Mouse (Mus musculus) gastrocnemius, postnatal 14 days (tissue): Measurements from ENCODE around the gene Igfbp6. TPM values are rescaled to one million over a fixed set of nuclear protein-coding genes. Genes with fewer than 3 reads are reported as not detected.

Experiments
- DNase-seq: peaks from one replicate; pipeline ENCODE4 v3.0.0; 2021; ENCODE audit warnings: mixed read lengths
- intact Hi-C: fragments of 180-260 bp; cut with DNase I; formaldehyde crosslinking; loops from one replicate; pipeline ENCODE4 v1.15.1; 2025; ENCODE audit warnings: low total_unique reads
- total RNA-seq, 2 experiments: library from RNA; stranded (reverse); gene quantifications; 2 replicates each; pipeline ENCODE4 v1.2.3; 2021

The Igfbp6 gene
- total RNA-seq, 2 experiments from 2014 or later, result 65.6 to 80.6 TPM

DNA sequence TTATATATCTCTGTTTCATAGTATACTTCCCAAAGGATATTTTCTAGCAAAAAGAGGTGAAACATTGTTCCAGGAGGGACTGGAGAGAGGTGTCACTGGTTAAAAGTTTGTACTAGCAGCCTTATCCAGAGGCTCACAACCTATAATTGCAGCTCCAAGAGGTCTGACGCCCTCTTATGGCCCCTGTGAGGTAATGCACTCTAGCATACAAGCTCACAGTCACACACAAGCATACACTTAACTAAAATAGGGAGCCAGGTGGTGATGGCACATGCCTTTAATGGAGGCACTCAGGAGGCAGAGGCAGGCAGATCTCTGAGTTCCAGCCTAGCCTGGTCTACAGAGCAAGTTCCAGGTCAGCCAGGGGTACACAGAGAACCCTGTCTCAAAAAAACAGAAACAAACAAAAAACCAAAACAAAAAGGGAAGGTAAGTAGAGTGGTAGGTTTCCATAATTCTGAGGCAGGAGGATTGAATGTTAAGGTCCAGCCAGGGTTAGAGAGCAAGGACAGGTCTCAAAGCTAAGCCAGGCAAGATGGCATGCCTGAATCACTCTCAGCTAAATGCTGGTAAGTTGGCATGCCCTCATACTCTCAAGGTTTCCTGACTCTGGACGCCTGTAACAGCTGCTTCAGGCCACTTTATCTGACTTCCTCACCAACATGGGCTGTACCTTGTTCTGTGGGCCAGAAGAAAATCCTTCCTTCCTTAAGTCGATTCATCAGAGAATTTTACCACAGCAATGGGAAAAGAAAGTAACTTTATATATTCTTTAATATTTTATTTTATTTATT is 19.9 kb downstream of the Igfbp6 start:
- intact Hi-C loops, result no loop called here
- DNase-seq, result no peak

DNA sequence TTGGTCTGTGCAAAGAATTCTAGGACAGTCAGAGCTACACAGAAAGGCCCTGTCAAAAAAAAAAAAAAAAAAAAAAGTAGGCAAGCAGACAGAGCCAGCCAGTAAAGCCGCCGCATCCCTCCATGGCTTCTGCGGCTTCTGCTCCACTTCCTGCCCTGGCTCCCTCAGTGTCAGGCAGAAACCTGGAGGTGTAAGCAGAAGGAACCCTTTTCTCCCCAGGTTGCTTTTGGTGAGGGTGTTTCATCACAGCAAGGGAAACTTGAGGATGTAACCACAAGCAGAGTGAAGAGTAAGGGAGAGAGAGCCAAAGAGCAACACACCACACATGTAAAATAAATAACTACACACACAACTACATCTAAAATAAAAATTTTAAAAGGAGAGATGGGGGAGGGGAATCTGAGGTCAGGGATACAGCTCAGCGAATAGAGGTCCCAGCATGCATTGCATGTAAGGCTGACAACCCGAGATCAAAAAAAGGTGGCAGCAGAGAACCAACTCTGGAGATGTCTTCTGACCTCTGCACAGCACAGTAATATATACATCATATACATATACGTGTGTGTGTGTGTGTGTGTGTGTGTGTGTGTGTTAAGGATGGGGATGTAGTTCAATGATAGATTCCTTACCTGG is 21.4 kb downstream of the Igfbp6 start:
- DNase-seq, result no peak
- intact Hi-C loops, result no loop called here

DNA sequence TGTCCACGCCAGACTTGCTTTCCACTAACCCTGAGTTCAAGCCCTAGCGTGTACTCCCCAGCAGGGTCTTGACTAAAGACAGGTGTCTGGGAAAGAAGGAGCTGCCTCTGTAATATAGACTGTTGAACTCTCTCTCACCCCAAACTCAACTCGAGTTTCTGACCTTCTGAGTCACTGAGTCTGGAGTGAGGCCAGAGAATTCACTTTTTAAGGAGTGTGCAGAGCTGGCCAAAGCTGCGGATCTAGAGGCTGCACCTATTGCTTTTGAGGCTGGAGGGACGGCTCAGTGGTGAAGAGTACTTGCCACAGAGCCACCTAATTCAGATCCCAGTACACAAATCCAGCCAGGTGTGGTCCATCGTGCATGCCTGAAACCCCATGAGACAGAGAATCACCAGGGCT is 23.5 kb downstream of the Igfbp6 start:
- no peak for DNase-seq

DNA sequence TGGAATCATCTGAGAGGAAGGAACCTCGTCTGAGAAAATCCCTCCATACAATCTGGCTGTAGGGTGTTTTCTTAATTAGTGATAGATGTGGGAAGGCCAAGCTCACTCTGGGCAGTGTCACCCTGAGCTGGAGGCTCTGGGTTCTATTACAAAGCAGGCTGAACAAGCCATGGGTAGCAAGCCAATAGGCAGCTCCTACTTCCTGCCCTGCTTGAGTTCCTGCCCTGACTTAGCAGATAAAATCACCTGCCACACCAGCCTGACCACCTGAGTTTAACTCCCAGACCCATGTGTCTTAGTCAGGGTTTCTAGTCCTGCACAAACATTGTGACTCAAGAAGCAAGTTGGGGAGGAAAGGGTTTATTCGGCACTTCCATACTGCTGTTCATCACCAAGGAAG is 24.9 kb downstream of the Igfbp6 start:
- intact Hi-C loops, result no loop called here
- no peak for DNase-seq

More for the DNA sequence above, 23.5 kb downstream of the Igfbp6 start:
- intact Hi-C loops, result no loop called here

DNA sequence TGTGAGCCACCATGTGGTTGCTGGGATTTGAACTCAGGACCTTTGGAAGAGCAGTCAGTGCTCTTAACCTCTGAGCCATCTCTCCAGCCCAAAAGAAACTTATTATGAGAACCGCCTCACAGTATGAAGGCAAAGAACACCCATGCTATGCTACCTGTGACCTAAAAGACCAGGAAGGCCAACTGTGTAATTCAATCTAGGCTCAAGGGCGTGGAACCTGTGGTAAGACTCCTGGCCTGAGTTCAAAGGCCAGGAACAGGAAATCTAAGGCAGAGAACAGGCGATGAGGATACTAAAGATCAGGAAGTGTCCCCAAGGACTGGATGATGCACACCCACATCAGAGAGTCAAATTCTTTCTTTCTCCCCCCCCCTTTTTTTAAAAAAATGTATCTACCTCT is 29.4 kb downstream of the Igfbp6 start:
- intact Hi-C loops, result no loop called here
- no peak for DNase-seq

DNA sequence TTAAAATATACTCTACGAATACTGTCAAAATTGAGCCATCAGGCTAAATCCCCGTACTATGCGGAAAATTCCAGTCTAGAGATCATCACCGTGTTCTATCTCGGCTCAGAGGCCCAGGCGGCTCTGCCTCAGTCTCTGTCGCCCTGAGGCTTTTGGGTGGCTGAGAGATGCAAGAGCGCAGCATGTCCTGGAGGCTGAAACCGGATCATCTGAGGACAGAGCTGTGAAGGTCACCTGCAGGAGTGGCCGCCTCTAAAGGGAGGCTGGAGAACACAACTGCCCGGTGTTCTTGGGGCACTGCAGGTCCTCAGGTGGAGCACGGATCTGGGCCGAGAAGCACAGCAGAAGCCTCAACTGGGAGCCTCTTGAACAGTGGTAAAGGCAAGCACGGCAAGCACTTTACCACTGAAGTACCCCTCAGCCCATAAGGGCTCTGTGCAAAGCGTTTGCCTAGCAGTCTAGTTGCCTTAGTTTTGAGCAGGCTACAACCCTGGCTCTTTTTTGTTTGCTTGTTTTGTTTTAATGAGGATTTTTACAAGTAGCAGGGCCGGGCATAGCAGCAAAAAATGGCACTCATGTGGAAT is 31.7 kb downstream of the Igfbp6 start:
- intact Hi-C loops, result no loop called here
- no peak for DNase-seq

DNA sequence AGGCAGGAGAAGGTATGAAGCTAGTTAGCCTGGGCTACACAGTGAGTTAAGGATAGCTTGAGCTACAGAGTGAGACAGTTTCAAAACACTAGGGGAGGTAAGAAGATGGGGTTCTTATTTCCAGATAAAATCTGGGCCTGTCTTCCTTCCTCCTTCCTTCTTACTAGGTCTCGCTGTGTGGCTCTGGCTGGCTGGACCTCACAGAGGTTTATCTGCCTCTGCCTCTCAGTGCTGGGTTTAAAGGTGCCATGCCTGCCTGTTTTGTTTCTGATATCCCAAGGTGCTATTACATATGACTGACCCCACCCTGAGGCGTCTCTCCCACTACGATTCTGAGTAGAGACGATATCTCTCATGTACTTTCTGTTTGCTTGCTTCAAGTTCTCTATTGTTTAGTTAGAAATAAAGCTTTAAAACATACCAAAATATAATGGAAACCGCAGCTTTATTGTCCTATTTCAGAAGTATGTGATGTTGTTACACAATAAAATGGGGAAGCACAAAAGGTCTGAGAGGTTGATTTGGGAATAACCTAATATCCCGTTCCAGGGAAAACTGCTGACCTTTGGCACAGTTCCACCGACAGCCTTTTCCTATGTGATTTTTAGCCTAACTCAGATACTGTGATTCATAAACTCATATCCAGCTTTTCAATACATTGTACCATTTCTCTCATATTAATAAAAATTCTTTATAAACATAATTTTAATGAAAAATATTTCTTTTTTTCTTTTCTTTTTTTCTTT is 32.6 kb downstream of the Igfbp6 start:
- DNase-seq, result no peak
- intact Hi-C loops, result no loop called here

DNA sequence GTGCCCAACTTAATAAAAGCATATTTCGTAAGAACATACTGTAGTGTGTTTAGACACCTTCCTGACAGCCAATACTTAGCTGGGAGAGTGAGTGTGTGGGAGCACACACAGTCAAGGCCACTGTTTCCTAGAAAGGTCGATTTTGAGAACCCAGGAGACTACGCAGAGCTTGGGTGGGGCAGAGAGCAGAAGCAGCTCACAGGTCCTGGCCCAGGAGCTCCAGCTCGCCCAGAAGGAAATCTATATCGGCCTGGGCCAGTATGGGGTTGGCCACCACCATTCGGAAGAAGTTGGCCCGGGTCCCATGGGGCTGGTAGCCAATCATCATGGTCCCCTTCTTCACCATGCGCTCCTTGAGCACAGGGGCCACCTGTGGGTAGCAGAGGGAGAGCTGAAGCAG is 33.3 kb downstream of the Igfbp6 start:
- intact Hi-C loops, result no loop called here
- DNase-seq, result no peak

DNA sequence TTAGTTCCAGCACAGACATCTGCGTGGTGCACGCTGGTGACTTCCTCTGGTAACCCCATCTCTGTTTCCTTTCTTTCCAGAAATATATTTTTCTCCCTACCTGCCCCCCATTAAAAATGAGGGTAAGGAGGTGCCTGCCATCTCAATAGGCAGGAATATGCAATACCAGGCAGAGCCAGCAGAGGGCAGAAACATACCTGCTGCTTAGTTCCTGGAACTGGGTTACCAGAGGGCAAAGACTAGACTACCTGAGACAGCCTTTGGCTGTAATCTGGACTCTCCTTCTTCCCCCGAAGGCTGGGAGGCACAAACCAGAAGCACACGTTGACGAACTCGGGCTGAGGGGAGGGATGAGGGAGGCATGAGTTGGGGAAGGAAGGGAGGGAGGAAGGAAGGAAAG is 34.1 kb downstream of the Igfbp6 start:
- DNase-seq, result peak; percentile 69
- intact Hi-C loops, result no loop called here

DNA sequence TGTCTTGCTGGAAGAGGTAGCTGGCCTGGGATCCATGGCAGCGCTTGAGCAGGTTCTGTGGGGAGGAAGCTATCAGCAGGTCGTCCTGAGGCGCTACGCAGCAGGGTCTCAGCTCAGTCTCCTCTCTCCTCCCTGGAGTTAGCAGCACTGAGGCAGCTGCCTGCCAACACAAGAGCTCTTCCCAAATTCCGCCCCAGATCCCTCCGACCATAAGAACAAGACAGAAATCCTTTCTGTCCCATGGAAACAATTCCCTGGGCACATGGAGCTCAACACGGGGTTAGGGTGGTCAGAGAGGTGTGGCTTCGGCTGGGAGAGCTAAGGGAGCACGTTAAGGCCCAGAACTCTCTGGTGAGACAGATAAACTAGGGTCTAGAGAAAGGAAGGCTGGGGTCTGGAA is 34.9 kb downstream of the Igfbp6 start:
- no peak for DNase-seq
- intact Hi-C loops, result no loop called here

DNA sequence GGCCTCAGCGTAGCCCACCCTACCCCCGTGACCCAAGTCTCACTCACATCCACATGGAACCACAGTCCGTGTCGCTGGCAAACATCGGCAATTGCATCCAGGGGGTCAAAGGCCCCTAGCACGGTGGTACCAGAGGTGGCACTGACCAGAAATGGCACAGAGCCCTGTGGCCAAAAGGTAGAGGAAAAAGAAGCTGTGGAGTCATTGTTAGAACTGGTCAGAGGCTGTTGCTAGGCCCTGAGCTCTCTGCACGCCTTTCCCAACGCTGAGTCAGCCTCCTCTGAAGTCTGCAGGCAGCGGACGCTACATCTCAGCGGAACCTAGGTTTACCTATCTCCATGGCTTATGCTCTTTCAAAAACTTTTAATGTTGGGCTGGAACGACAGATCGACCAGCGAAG is 35.8 kb downstream of the Igfbp6 start:
- DNase-seq, result no peak
- intact Hi-C loops, result no loop called here

DNA sequence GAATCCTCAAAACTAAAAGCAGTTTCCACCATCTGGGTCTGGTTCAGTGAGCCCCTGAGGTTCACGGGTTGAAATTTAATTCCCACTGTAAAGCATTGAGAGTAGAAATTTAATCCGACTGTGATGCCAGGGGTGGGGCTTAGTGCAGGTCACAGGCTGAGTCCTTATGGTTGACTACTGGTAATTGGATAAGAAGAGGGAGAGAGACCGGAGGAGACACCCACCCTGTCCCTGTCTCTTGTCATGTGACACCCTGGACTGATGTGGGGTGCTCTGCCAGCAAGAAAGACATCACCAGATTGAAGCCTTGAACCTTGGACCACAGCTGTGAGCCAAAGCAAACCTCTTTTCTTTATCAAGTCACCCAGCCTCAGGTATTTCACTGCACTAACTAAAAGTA is 38.9 kb downstream of the Igfbp6 start:
- intact Hi-C loops, result loop anchor here (2.0 kb wide), 1 partner anchor 40 kb away; no protein-coding TSS in a partner anchor
- no peak for DNase-seq

DNA sequence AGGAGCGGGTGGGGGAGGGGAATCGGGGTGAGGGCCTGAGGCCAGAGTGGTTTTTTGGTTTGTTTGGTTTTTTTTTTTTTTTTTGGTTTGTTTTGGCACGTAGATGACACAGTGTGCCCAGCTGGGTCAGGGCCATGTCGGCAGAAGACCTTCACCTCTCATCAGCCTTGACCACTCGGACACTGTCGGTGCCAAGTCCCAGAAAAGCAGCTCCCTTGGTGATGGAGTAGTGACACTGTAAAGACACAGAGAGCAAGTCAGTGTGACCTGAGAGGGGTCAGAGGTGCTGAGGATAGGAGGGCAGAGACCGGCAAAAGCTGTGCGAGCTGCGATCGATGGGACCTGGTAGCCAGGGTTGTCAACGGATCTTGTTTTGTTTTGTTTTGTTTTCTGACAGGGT is 42.1 kb downstream of the Igfbp6 start:
- intact Hi-C loops, result no loop called here
- DNase-seq, result no peak

DNA sequence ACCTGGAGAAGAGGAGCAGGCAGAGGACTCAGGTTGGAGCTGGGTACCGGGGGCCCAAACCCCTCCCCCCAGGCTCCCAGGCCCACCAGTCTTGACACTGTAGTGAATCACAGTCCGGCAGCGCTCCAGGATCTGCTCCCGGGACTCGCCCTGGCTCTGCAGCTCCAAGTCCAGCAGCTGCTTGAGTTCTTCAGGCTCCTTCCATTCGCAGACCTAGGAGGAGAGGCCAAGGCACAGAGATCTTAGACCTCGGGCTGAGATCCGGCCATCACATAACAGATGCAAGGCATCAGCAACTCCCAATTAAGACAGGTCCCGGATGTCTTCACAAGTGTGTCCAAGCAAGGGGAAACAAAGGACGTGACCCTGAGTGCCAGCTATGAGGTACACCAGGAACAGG is 43.9 kb downstream of the Igfbp6 start:
- DNase-seq, result peak; percentile 67
- intact Hi-C loops, result no loop called here

DNA sequence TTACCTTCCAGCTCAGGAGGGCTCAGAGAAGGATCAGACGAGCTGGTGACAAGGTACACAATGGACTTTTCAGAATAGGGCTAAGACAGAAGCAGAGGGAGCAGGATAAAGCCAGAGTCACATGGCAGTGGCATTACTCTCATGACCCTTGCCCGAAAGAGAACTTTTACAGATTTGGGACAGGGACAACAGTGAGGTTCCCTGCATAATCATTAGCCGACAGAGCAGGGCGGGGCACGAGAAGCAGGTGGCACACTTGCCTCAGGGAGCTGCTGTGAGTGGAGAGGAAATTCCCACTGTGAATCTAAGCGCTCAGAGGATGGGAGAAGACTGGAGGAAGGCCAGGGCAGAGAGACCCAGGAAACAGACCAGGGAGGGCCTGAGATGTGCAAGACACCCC is 44.7 kb downstream of the Igfbp6 start:
- DNase-seq, result no peak
- intact Hi-C loops, result no loop called here

DNA sequence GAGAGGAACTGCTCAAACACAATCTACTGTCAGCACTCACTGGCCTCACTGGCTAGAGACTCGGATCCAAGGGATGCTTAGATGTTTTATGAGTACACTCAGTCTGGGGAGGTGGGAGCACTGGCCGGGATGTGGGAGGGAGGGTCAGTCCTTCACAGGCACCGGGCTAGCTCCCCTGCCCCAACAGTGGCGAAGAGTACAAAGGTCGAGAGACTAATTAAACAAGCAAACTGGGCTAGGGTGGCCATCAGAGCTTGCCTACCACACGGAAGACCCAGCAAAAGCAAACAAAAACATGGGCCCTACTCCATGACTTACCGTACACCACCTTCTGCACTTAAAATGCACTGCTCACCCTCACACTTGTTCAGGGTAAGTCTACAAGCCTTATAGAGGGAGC is 47.5 kb downstream of the Igfbp6 start:
- DNase-seq, result no peak
- intact Hi-C loops, result no loop called here

DNA sequence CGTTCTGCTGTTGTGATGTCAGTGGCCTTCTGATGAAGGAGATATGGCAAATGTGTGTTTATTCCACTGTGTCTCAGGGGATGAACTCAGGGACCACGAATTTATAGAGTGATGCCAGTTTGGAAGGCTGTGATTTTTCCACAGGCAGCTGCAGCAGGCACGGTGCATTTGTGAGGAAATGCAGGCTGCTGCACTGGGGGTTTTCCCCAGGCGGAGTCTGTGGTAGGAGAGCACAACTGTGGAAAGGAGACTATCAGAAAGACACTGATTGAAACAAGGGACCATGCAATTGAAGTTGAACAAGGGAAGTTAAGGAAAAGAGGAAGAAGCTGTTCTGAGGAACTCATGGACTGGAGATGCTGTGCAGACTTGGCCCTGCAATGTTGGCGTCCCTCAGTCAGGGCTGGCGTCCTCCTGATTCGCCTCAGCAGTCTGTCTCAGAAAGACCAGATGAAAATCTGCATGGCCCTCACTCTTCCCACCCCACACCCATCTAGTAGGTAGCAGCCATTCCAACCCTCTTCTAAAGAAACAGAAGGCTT is 48.2 kb downstream of the Igfbp6 start:
- intact Hi-C loops, result no loop called here

DNA sequence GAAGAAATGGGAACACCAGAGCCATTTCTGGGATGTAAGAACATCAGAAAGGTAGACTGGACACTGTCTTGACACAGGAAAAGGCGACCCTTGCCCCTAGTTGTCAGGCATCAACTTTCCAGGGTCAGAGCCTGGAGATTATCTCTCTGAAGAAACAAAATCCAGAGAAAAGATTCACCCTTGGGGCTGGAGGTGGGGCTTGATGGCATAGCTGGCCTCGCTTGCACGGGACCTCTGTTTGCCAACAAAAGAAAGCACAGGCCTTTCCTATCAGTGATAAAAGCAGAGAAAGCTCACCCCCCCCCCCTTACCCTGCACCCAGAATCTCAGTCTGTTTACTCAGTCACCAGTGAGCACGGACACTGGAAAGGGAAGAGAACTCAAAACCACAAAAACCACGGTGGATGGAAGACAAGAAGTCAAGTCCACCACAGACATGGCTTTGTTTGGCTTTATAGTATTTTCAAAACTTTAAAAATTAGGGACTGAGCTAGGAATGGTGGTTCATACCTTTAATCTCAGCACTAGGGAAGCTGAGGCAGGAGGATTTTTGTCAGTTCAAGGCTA is 48.7 kb downstream of the Igfbp6 start:
- intact Hi-C loops, result no loop called here
- no peak for DNase-seq

More for the DNA sequence above, 48.2 kb downstream of the Igfbp6 start:
- DNase-seq, result no peak

DNA sequence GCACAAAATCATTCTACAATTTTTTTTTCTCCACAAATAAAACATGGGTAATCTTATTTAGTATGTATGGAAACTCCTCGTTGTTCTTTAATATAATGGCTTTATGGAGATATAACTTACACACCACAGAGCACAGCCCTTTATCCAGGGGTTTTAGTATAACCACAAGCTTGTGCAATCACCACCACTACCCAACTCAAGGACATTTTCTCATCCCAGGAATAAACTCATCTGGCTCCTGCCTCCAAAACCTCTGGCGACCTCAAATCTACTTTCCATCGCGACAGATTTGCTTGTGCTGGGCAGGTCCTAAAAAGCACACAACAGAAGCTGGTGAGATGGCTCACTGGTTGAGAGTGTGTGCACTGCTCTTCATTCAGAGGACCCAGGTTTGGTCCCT is 49.5 kb downstream of the Igfbp6 start:
- intact Hi-C loops, result no loop called here
- DNase-seq, result no peak

DNA sequence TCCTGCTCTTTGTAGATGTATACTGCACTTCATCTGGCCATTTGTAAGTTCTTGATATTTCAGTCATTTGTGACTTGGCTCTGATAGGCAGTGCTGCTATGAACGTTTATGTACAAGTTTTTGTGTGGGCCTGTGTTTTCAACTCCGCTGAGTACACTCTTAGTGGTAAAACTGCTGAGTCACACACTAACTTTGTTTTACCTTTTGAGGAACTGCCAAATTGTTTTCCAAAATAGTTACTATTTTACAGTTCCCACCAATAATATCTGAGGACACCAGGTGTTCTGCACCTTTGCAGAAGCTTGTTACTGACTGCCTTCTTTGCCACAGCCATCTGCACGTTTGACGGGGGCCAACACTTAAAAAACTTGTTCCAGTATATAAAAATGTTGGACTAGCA is 50.3 kb downstream of the Igfbp6 start:
- intact Hi-C loops, result no loop called here
- no peak for DNase-seq
